Mouse (Mus musculus): ENCODE measurements around the gene Shb. TPM values are rescaled to one million over a fixed set of nuclear protein-coding genes. Genes with fewer than 3 reads are reported as not detected.

Gene Shb
- polyA plus RNA-seq, 1 experiment from 2014 or later: 2.6 TPM

DNA sequence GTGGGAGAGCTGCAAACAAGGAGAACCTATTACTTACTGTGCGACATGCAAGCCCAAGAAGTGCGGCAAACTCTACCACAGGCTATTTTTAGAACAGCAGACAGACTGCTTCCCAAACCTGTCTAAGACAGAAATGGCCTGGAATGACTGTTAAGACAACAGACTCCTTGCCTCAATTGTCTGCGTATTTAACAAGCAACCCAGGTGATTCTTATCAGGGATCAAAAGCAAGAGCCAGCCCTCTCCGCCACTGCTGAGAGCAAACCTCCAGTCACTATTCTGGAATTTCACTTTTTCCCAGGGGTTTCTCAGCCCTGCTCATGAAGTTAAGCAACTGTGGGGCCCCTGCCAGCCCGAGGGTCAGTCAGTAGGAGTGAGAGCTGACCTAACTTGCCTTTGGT lies 39.6 kb downstream of the Shb start:
- H3K36me3 ChIP-seq (ENCODE audit: control insufficient read depth, insufficient read depth, low read length): no peaks in the 10 kb centered on the region

DNA sequence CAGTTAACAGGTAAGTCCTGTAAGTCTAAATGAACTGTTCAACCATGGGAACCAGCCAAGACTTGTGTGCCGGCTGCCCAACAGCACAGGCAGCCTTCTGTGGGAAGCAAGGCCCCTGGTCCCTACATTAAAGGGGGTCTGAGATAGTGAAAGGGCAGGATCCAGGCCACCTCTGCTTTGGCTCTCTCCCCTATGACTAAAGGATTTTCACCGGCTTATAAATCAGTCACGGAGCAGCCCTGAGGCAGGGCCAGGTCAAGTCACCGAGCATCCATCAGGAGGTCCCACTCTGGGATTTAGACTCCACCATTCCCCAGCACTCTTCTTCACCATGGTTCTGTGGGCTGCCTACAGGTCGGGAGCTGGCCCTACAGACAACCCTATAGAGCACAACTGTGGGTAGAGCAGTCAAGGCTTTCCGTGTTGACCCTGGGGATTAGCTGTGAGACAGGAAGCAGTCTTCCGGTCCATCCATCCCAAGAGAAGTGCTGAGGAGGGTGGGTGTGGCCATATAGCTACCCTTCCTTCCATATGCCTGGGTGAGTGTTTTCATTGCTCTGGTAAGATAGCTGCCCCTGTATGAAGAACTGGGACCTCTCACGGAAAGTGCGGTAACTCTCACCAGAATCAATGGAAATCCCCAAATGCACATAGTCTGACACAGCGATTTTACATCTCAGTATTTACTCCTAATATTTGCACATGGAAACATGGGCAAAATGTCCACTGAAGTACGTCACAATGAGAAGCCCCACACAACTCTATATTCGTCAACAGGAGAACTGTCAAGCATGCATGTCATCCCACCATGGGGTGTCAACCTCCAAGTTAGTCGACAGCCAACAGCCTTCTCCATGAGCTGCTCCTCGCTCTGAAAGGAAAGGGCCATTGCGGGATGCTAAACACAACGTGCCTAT lies 40.3 kb downstream of the Shb start:
- 41% methylated on average over 16 of the region's 16 CpGs for WGBS
- Histone ChIP-seq H3K27ac (ENCODE audit: low read depth, low read length) (no peak overlapping the region), H3K4me2 (ENCODE audit: low read length) (no peak overlapping the region), H3K9ac (ENCODE audit: low read depth, low read length) (no peak overlapping the region), H3K4me1 (ENCODE audit: control insufficient read depth, insufficient read depth, low read depth, low read length) (peaks cover 48% of the 10 kb centered on the region), H3K36me3 (ENCODE audit: control insufficient read depth, insufficient read depth, low read length) (no peaks in the 10 kb centered on the region), H3K27me3 (replicated peaks; ENCODE audit: control insufficient read depth, insufficient read depth, low read length) (no peaks in the 10 kb centered on the region), H3K4me3 (ENCODE audit: low read length) (no peak overlapping the region), H3K9me3 (ENCODE audit: control insufficient read depth, low read length) (no peaks in the 10 kb centered on the region)
- ATAC-seq: no peak

More for the DNA sequence above, 39.6 kb downstream of the Shb start:
- Histone ChIP-seq H3K4me1 (ENCODE audit: control insufficient read depth, insufficient read depth, low read depth, low read length) (peaks cover 54% of the 10 kb centered on the region), H3K9ac (ENCODE audit: low read depth, low read length) (no peak overlapping the region), H3K27me3 (replicated peaks; ENCODE audit: control insufficient read depth, insufficient read depth, low read length) (no peaks in the 10 kb centered on the region), H3K4me2 (ENCODE audit: low read length) (no peak overlapping the region), H3K9me3 (ENCODE audit: control insufficient read depth, low read length) (no peaks in the 10 kb centered on the region), H3K4me3 (ENCODE audit: low read length) (no peak overlapping the region), H3K27ac (ENCODE audit: low read depth, low read length) (no peak overlapping the region)
- WGBS: 38% methylated on average over 5 of the region's 5 CpGs
- no peak for ATAC-seq

- Histone ChIP-seq H3K27ac (ENCODE audit: low read depth, low read length) (no peak overlapping the region), H3K27me3 (replicated peaks; ENCODE audit: control insufficient read depth, insufficient read depth, low read length) (no peaks in the 10 kb centered on the region), H3K4me1 (ENCODE audit: control insufficient read depth, insufficient read depth, low read depth, low read length) (peaks cover 48% of the 10 kb centered on the region), H3K9ac (ENCODE audit: low read depth, low read length) (no peak overlapping the region), H3K4me3 (ENCODE audit: low read length) (no peak overlapping the region), H3K4me2 (ENCODE audit: low read length) (no peak overlapping the region), H3K9me3 (ENCODE audit: control insufficient read depth, low read length) (no peaks in the 10 kb centered on the region), H3K36me3 (ENCODE audit: control insufficient read depth, insufficient read depth, low read length) (no peaks in the 10 kb centered on the region)
- 44% methylated on average over 6 of the region's 6 CpGs for WGBS
- ATAC-seq: no peak
Observed at GRCm38 (mm10) chr4:45491119-45491679, 41.1 kb downstream of the Shb start.

DNA sequence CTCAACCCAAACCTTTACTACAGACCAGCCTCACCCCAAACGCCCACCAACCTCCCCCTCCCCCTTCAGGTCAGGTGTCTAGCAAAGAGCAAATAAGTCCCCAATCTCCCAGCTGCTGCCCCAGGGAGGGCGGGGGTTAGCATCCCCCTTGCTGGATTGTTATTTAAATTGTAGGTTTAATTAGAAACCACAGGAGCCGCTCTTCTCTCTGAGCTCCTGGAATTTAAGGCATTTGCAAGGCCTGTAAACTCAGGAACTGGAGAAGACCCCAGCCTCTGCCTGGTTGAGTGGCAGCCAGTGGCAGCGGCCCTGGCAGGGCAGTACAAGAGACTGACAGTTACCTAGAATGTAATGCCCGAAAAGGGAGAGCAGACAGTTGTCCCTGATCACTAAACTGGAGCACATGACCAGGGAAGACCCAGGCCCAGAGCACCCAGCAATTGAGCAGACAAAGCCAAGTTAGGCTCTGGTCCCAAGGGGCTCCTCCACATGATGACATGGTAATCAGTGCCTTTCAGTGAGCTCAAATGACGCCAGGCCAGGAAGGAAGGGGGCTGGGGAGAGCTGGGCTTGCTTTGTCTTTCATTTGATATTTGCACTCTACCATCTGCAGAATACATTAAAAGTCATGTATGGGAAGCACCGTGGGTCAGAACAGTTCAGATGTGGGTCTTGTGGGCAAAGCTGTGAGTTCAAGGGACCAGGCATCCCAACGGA lies 42.1 kb downstream of the Shb start:
- Histone ChIP-seq H3K27me3 (replicated peaks; ENCODE audit: control insufficient read depth, insufficient read depth, low read length) (no peaks in the 10 kb centered on the region), H3K4me1 (ENCODE audit: control insufficient read depth, insufficient read depth, low read depth, low read length) (peaks cover 48% of the 10 kb centered on the region), H3K9me3 (ENCODE audit: control insufficient read depth, low read length) (no peaks in the 10 kb centered on the region), H3K4me2 (ENCODE audit: low read length) (no peak overlapping the region), H3K36me3 (ENCODE audit: control insufficient read depth, insufficient read depth, low read length) (no peaks in the 10 kb centered on the region), H3K9ac (ENCODE audit: low read depth, low read length) (peak overlapping the region; percentile 32; the same call in 1 of the 2 replicates), H3K4me3 (ENCODE audit: low read length) (no peak overlapping the region), H3K27ac (ENCODE audit: low read depth, low read length) (no peak overlapping the region)
- WGBS: 17% methylated on average over 8 of the region's 8 CpGs
- no peak for ATAC-seq

GRCm38 (mm10) chr4:45489141-45490035 lies 42.9 kb downstream of the Shb start:
- no peak for ATAC-seq
- H3K4me3 ChIP-seq (ENCODE audit: low read length): no peak overlapping the region
- H3K36me3 ChIP-seq (ENCODE audit: control insufficient read depth, insufficient read depth, low read length): no peaks in the 10 kb centered on the region
- H3K9me3 ChIP-seq (ENCODE audit: control insufficient read depth, low read length): no peaks in the 10 kb centered on the region
- H3K4me2 ChIP-seq (ENCODE audit: low read length): no peak overlapping the region
- H3K9ac ChIP-seq (ENCODE audit: low read depth, low read length): no peak overlapping the region
- H3K27ac ChIP-seq (ENCODE audit: low read depth, low read length): no peak overlapping the region
- peaks cover 47% of the 10 kb centered on the region for H3K4me1 ChIP-seq (ENCODE audit: control insufficient read depth, insufficient read depth, low read depth, low read length)
- H3K27me3 ChIP-seq (replicated peaks; ENCODE audit: control insufficient read depth, insufficient read depth, low read length): no peaks in the 10 kb centered on the region
- 25% methylated on average over 18 of the region's 18 CpGs for WGBS

DNA sequence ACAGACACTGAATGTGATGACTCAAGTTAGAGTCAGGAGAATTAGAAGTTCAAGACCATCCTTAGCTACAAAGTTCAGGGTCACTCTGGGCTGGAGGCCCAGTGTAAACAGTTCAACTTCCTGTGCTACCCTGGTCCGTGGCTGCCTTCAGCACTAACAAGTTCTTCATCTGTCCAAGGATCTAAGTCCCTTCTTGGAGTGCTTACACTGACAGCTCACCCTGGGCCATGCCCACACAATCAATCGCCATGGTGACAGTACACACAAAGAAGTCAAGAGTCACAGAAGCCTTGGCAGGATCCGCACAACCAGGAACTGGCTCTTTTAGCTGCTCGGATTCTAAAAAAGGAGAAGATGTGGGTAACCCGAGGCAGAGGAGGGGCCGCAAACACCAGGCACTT lies 44.6 kb downstream of the Shb start:
- H3K9ac ChIP-seq (ENCODE audit: low read depth, low read length): no peak overlapping the region
- H3K27ac ChIP-seq (ENCODE audit: low read depth, low read length): no peak overlapping the region
- H3K4me2 ChIP-seq (ENCODE audit: low read length): no peak overlapping the region
- H3K9me3 ChIP-seq (ENCODE audit: control insufficient read depth, low read length): no peaks in the 10 kb centered on the region
- ATAC-seq: peak; percentile 41; the same call in 1 of the 2 replicates
- 35% methylated on average over 6 of the region's 6 CpGs for WGBS
- peaks cover 30% of the 10 kb centered on the region for H3K4me1 ChIP-seq (ENCODE audit: control insufficient read depth, insufficient read depth, low read depth, low read length)
- no peaks in the 10 kb centered on the region for H3K27me3 ChIP-seq (replicated peaks; ENCODE audit: control insufficient read depth, insufficient read depth, low read length)
- no peaks in the 10 kb centered on the region for H3K36me3 ChIP-seq (ENCODE audit: control insufficient read depth, insufficient read depth, low read length)
- no peak overlapping the region for H3K4me3 ChIP-seq (ENCODE audit: low read length)

- H3K9me3 ChIP-seq (ENCODE audit: control insufficient read depth, low read length): no peaks in the 10 kb centered on the region
- H3K9ac ChIP-seq (ENCODE audit: low read depth, low read length): no peak overlapping the region
- no peak overlapping the region for H3K4me2 ChIP-seq (ENCODE audit: low read length)
- H3K27ac ChIP-seq (ENCODE audit: low read depth, low read length): no peak overlapping the region
- no peak for ATAC-seq
- 72% methylated on average over 5 of the region's 5 CpGs for WGBS
- no peaks in the 10 kb centered on the region for H3K27me3 ChIP-seq (replicated peaks; ENCODE audit: control insufficient read depth, insufficient read depth, low read length)
- no peaks in the 10 kb centered on the region for H3K36me3 ChIP-seq (ENCODE audit: control insufficient read depth, insufficient read depth, low read length)
- no peak overlapping the region for H3K4me3 ChIP-seq (ENCODE audit: low read length)
- peaks cover 14% of the 10 kb centered on the region for H3K4me1 ChIP-seq (ENCODE audit: control insufficient read depth, insufficient read depth, low read depth, low read length)
Observed at GRCm38 (mm10) chr4:45485024-45485423, 47.2 kb downstream of the Shb start.

GRCm38 (mm10) chr4:45483271-45484245 lies 48.7 kb downstream of the Shb start:
- Histone ChIP-seq H3K4me2 (ENCODE audit: low read length) (no peak overlapping the region), H3K9ac (ENCODE audit: low read depth, low read length) (no peak overlapping the region), H3K27ac (ENCODE audit: low read depth, low read length) (no peak overlapping the region), H3K36me3 (ENCODE audit: control insufficient read depth, insufficient read depth, low read length) (no peaks in the 10 kb centered on the region), H3K9me3 (ENCODE audit: control insufficient read depth, low read length) (no peaks in the 10 kb centered on the region), H3K4me1 (ENCODE audit: control insufficient read depth, insufficient read depth, low read depth, low read length) (peaks cover 13% of the 10 kb centered on the region), H3K4me3 (ENCODE audit: low read length) (no peak overlapping the region), H3K27me3 (replicated peaks; ENCODE audit: control insufficient read depth, insufficient read depth, low read length) (no peaks in the 10 kb centered on the region)
- no peak for ATAC-seq
- WGBS: 70% methylated on average over 8 of the region's 8 CpGs
